Mouse (Mus musculus) left cerebral cortex, postnatal 4 days (tissue): ENCODE measurements around the gene Ccz1. TPM values are rescaled to one million over a fixed set of nuclear protein-coding genes. Genes with fewer than 3 reads are reported as not detected.

Source experiments
- DNase-seq: peaks from one replicate; pipeline ENCODE4 v3.0.0-alpha.2; 2022
- intact Hi-C: fragments of 180-260 bp; cut with DNase I; formaldehyde crosslinking; loops from one replicate; pipeline ENCODE4 v1.15.1; 2025
- total RNA-seq, 2 experiments: library from RNA; stranded (reverse); gene quantifications; 2 replicates each; pipeline ENCODE4 v1.2.3; 2021

The Ccz1 gene
- total RNA-seq, 2 experiments from 2014 or later, result 60.2 to 67.6 TPM

GRCm38 (mm10) chr5:143994632-143995365 is 19.9 kb downstream of the Ccz1 start:
- no peak for DNase-seq
- intact Hi-C loops, result loop anchor here (5.0 kb wide), 1 partner anchor 67 kb away; the partner anchor contains the start of gene Gm42421

DNA sequence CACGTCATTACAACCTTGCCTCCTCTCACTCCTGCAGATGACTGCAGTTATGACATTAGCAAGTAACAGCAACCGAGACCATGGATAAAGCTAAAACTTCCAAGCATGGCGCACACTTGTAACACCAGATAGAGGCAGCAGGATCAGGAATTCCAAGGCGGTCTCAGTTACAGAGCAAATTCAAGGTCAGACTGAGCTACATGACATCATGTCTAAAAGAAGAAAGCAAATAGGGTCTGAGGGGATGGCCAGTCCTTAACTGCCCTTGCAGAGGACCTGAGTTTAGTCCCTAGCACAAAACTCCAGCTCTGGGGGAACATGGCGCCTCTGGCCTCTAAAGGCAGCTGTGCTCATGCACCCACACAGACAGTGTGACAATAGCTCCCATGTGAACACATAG is 20.8 kb downstream of the Ccz1 start:
- DNase-seq, result no peak
- intact Hi-C loops, result loop anchor here (5.0 kb wide), 1 partner anchor 67 kb away; the partner anchor contains the start of gene Gm42421

DNA sequence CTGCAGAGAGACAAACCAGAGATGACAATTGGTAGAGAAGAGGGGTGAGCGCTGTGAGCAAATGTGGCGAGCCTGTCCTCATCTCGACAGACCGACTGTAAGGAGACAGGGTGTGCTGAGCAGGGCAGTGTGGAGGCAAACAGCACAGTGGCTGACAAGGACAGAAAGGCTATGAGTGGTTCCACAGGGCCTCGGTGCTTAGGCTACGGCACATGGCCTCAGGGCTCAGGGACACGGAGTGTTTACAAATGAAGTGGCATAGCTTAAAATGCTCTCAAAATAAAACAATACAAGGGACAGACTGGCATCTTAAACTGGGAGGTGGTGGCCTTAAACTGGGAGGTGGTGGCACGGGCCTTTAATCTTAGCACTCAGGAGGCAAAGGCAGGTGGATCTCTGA is 21.4 kb downstream of the Ccz1 start:
- no peak for DNase-seq
- intact Hi-C loops, result loop anchor here (5.0 kb wide), 1 partner anchor 66 kb away; the partner anchor contains the start of gene Gm42421

- intact Hi-C loops, result loop anchor here (5.0 kb wide), 1 partner anchor 65 kb away; the partner anchor contains the start of gene Gm42421
- no peak for DNase-seq
Measured at GRCm38 (mm10) chr5:143992661-143993060, 22.0 kb downstream of the Ccz1 start.

- intact Hi-C loops, result loop anchor here (5.0 kb wide), 1 partner anchor 63 kb away; the partner anchor contains the start of gene Gm42421
- no peak for DNase-seq
Measured at GRCm38 (mm10) chr5:143990086-143990485, 24.6 kb downstream of the Ccz1 start.

DNA sequence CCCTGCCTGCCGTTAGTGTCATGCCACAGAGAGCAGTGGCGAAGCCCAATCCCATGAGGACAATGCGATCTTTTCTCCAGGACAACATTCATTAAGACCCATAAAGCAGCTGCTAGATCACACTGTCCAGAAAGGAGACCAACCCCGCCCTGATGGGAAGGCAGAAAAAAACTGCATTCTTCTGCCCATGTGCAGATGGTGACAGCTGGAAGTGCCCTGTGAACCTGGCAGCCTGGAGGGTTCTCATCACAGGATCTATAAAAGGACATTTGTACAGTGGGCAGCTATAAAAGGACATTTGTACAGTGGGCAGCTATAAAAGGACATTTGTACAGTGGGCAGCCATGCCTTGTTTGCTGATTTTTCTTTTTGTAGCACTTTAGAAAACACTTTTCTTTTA is 25.6 kb downstream of the Ccz1 start:
- intact Hi-C loops, result no loop called here
- no peak for DNase-seq

DNA sequence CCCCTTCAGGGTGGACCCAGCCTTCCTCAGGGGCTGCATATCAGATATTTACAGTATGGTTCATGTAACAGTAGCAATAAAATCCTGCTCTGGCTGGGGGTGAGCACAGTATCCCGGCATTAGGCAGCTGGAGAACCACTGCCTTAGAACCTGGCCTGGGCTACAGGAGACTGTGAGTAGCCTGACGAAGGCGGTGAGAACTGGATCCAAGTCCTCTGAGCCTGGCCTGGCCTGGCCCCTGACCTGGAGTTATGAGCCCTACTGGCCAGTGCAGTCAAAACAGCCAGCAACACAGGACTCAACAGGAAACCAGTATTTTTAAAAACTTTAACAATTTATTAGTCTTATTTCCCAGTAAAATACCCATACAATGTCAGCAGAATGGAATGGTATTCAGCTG is 27.1 kb downstream of the Ccz1 start:
- intact Hi-C loops, result no loop called here
- no peak for DNase-seq

GRCm38 (mm10) chr5:143985381-143985780 is 29.3 kb downstream of the Ccz1 start:
- intact Hi-C loops, result no loop called here
- peak; percentile 9 for DNase-seq

DNA sequence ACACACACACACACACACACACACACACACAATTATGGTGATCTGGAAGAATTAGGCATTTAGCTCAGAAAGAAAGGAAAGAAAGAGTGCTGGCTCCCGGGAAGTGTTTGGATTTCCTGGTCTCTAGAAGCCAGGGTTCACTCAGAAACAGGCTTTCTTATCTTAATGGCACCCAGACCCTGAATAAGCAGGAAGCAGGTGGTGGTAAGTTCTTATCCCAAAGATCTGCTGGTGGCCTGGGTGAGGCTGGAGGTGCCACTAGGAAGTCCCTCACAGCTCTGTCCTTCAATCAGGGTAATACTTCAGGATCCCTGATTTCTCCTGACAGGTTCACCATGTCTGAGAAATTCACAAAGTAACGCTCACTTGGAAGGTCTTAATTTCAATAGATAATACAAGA is 32.3 kb downstream of the Ccz1 start:
- no peak for DNase-seq
- intact Hi-C loops, result no loop called here

- peak; percentile 12 for DNase-seq
- intact Hi-C loops, result no loop called here
Measured at GRCm38 (mm10) chr5:143980858-143981257, 33.8 kb downstream of the Ccz1 start.

DNA sequence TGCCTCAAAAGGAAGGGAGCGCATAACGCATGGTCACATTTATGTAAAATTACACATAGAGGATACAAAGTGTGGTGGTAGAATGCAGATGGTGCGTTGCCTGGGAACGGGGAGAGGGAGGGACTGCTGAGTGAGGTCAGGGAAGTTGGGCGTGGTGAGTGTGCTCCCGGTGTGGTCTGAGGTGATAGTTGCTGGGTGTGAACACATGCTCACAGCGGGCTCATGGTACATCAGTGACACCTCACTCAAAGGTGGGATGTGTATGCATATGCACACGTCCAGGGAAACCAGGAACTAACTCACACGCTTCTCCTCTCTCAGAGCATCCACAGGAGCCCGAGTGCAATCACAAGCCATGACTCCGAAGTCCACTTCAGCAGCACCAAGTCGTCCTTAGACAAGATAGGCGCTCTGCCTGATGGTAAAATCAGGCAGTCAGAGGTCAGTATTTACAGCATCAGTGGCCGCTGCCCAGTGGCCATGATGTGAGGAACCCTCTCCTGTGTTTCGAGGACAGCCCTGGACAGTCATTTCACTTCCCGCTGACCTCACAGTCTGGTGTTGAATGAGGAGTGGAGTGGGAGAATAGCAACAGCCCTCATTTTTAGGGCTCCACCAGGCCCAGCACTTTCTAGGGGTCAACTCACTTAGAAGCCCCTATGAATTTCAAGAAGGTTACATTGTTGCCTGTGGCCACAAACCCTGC is 37.8 kb downstream of the Ccz1 start:
- intact Hi-C loops, result no loop called here
- DNase-seq, result no peak

GRCm38 (mm10) chr5:143976232-143976631 is 38.4 kb downstream of the Ccz1 start:
- intact Hi-C loops, result no loop called here
- no peak for DNase-seq

DNA sequence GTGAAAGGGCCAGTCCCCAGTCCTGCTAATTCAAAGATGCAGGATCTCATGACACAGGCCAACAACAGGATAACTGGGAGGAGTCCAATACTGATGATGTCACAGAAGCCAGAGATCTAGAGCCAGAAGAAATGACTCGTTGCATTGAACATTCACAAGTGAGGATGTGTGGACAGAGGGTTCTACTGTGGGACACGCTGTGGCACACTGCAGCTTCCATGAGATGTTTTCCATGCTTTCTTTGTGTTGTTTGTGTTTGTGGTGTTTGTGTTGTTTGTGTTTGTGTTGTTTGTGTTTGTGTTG is 39.1 kb downstream of the Ccz1 start:
- intact Hi-C loops, result no loop called here
- no peak for DNase-seq

DNA sequence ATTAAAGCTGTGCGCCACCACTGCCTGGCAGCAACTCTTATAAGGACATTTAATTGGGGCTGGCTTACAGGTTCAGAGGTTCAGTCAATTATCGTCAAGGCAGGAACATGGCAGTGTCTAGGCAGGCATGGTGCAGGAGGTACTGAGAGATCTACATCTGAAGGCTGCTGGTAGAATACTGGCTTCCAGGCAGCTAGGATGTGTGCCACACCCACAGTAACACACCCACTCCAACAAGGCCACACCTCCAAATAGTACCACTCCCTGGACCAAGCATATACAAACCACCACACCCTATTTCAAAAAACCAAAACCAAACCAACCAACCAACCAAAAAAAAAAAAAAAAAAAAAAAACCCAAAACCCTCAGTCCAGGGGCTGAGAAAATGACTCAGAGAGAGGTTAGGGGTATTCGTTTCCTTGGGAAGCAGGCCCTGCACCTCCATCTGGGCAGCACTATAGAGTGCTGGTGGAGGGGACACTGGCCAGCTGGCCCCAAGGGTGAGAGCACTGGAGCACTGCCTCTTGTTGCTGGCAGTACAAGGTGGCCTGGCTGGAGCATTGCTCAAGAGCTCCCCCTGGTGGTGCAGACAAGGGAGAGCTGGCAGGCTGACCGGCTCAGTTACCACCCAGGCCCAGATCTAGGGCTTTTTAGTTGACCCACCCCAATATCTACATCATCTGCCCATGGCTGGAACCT is 39.6 kb downstream of the Ccz1 start:
- peak; percentile 63 for DNase-seq
- intact Hi-C loops, result no loop called here

GRCm38 (mm10) chr5:143972628-143973027 is 42.0 kb downstream of the Ccz1 start:
- intact Hi-C loops, result no loop called here

GRCm38 (mm10) chr5:143966671-143967070 is 48.0 kb downstream of the Ccz1 start:
- intact Hi-C loops, result no loop called here
- no peak for DNase-seq

More at GRCm38 (mm10) chr5:143972628-143973027, 42.0 kb downstream of the Ccz1 start:
- DNase-seq, result no peak

DNA sequence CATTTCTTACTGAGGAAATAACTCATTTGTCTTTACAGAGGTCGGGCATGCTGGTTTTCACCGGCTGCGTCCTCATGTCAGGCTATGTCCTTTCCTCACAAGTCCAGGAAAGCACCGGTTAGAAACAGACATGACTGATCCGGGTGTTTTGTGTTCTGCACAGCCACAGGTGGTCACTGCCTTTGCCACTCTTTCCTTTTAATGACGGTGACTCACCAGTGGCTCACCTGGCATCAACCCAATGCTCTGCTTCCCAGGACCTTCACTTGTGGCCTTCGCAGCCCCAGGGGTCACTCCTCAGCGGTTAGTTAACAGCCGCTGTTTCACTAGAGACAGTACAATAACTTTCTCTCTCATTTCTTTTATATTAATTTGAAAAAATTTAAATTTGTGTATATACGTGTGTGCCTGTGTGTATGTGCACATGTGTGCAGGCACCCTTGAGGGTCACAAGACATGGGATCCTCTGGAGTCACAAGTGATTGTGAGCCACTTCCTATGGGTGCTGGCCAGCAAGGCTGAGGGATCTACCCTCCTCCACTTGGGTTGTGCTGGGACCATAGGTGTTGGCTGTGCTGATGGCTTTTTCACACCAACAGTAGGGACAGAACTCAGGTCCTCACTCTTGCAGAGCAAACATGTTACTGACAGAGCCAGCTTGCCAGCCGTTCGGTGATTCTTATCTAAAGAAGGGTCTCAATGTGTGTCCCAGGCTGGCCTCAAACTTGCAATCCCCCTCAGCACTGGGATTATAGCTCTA is 48.9 kb downstream of the Ccz1 start:
- DNase-seq, result no peak
- intact Hi-C loops, result no loop called here

DNA sequence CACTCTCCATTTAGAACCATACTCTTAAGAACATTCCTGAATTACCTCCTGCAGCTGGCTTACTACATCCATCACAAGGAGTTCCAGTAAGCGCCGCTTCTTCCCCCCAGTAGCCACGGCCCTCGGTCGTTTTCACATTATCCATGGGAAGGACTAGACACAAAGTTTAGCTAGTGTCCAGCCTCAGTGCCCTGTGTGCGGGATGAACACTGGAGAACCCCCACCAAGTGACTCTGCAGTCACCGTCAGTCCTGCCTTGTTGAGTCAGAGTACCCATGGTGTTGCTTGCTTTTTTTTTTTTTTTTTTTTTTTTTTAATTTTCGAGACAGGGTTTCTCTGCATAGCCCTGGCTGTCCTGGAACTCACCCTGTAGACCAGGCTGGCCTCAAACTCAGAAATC is 53.5 kb downstream of the Ccz1 start:
- intact Hi-C loops, result no loop called here
- no peak for DNase-seq

DNA sequence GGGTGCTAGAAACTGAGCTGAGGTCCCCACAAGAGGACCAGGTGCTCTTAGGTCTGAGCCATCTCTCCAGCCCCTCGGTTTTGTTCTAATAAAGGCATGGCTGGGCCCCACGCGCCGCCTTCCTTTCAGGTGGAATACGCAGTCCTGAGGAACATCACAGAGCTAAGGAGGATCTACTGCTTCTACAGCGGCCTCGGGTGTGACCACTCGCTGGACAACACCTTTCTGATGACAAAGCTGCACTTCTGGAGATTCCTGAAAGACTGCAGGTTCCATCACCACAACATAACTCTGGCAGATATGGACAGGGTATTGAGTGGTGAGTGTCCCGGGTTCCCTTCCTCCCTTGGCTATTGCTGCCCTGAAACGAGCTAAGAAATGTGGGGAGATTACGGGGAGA is 55.1 kb downstream of the Ccz1 start:
- intact Hi-C loops, result no loop called here
- no peak for DNase-seq

DNA sequence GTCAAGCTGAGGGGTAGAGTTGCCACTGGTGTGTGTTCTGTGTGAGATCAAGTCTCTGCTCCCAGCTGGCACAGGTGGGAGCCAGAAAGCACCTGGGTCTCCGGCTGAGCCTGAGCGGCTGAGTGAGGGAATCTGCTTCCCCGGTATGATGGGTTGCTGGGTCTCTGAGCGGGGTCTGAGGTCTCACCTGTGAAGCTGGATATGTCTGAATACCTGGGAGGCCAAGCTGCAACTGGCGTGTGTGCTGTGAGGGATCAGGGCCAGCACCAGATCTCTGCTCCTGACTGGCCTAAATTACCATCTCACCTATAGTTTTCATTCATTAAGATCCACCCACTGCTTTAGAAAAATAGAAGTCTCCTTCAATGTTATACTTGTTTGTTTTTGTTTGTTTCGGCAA is 57.6 kb downstream of the Ccz1 start:
- DNase-seq, result no peak
- intact Hi-C loops, result no loop called here

- intact Hi-C loops, result no loop called here
- no peak for DNase-seq
Measured at GRCm38 (mm10) chr5:143950016-143950415, 64.7 kb downstream of the Ccz1 start.
